Mouse (Mus musculus) cerebellum, adult 2 months (tissue): ENCODE results near the gene Kcne1.

Source experiments
- CTCF ChIP-seq: fragments of 200-500 bp; IDR thresholded peaks from 2 replicates; pipeline ENCODE4 v1.5.1; 2011; ENCODE audit warnings: low read depth, mild to moderate bottlenecking, control low read depth, low read length, moderate library complexity, borderline replicate concordance; ENCODE audit not compliant: insufficient read depth
- POLR2A ChIP-seq: fragments of 200-500 bp; IDR thresholded peaks from 2 replicates; pipeline ENCODE4 v1.6.1; 2011; ENCODE audit warnings: low read length, control low read depth, borderline replicate concordance; ENCODE audit not compliant: insufficient read depth

DNA sequence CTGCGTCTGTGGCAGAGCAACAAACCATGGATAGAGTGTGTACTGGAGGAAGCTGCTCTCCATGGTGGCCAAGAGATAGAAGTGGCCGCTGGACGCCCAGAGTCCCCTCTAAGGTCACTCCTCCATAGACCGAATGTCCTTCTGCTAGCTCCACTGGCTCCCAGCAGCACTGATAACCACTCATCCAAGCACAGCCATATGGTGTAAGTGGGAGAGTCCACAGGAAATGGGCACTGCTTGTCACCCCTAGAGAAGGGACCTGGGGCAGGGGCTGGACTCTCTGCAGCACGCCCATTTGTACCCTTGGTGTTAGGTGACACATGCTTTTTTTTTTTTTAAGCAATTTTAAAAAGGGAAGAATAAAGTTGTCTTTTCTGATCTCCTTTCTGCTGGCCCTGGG, 28.3 kb downstream of the Kcne1 start:
- TF ChIP-seq CTCF: no peak
- TF ChIP-seq POLR2A: no peak
